Mouse (Mus musculus): ENCODE results near the gene Slc25a35. TPM values are rescaled to one million over a fixed set of nuclear protein-coding genes. Genes with fewer than 3 reads are reported as not detected.

Slc25a35 gene
- total and polyA plus RNA-seq, 3 experiments = 3.3 to 4.9 TPM; not detected in 1

GRCm38 (mm10) chr11:68953903-68954302 is 14.0 kb upstream of the Slc25a35 start:
- Histone ChIP-seq H3K9ac (ENCODE audit: control insufficient read depth, low read depth, low read length, poor library complexity, severe bottlenecking) (no peak overlapping the region), H3K4me3 (ENCODE audit: control insufficient read depth in 1 of 2, insufficient read depth in 1 of 2, low read depth in 2 of 2, low read length in 2 of 2) (no peak overlapping the region), H3K27ac (ENCODE audit: control insufficient read depth, low read depth, low read length) (no peak overlapping the region), H3K27me3 (ENCODE audit: control insufficient read depth in 1 of 2, insufficient read depth in 2 of 2, low read length in 2 of 2) (peaks cover 4 to 7% of the 10 kb centered on the region in 2 experiments), H3K9me3 (replicated peaks; ENCODE audit: insufficient read depth, low read length) (no peaks in the 10 kb centered on the region), H3K36me3 (ENCODE audit: control insufficient read depth in 1 of 2, insufficient read depth in 2 of 2, low read length in 2 of 2) (no peaks in the 10 kb centered on the region), H3K4me1 (ENCODE audit: control insufficient read depth in 1 of 2, insufficient read depth in 2 of 2, low read length in 2 of 2) (no peaks in the 10 kb centered on the region), H3K79me2 (ENCODE audit: control insufficient read depth, insufficient read depth, low read length, poor library complexity) (no peaks in the 10 kb centered on the region)
- no peak for DNase-seq (ENCODE audit: low read depth, low spot score)
- TF ChIP-seq JUND (IDR thresholded peaks at IDR 0.05; ENCODE audit: low read depth, low read length) (no peak), MYC (IDR thresholded peaks at IDR 0.05; ENCODE audit: low read depth, low read length) (no peak), RCOR1 (IDR thresholded peaks at IDR 0.05; ENCODE audit: low read depth, low read length) (no peak)

- no peaks in the 10 kb centered on the region for H3K9me3 ChIP-seq (replicated peaks; ENCODE audit: insufficient read depth, low read length)
- H3K9ac ChIP-seq (ENCODE audit: control insufficient read depth, low read depth, low read length, poor library complexity, severe bottlenecking) = no peak overlapping the region
- DNase-seq (ENCODE audit: low read depth, low spot score) = no peak
- H3K4me3 ChIP-seq (ENCODE audit: control insufficient read depth in 1 of 2, insufficient read depth in 1 of 2, low read depth in 2 of 2, low read length in 2 of 2) = no peak overlapping the region
- H3K4me1 ChIP-seq (ENCODE audit: control insufficient read depth in 1 of 2, insufficient read depth in 2 of 2, low read length in 2 of 2) = no peaks in the 10 kb centered on the region
- no peak for TF ChIP-seq MYC (IDR thresholded peaks at IDR 0.05; ENCODE audit: low read depth, low read length)
- no peak for TF ChIP-seq POLR2AphosphoS5 (IDR thresholded peaks at IDR 0.05; ENCODE audit: borderline replicate concordance, low read depth, low read length)
- no peak for TF ChIP-seq EP300 (IDR thresholded peaks at IDR 0.05; ENCODE audit: low read depth in 1 of 2, low read length in 2 of 2)
- TF ChIP-seq TBP (IDR thresholded peaks at IDR 0.05; ENCODE audit: low read depth, low read length) = no peak
- TF ChIP-seq TAL1 (IDR thresholded peaks at IDR 0.05; ENCODE audit: low read length) = no peak
- TF ChIP-seq GABPA (IDR thresholded peaks at IDR 0.05; ENCODE audit: low read depth, low read length) = no peak
- TF ChIP-seq SMC3 (IDR thresholded peaks at IDR 0.05; ENCODE audit: low read depth, low read length) = no peak
- H3K79me2 ChIP-seq (ENCODE audit: control insufficient read depth, insufficient read depth, low read length, poor library complexity) = no peaks in the 10 kb centered on the region
- peaks cover 4 to 6% of the 10 kb centered on the region in 2 experiments for H3K27me3 ChIP-seq (ENCODE audit: control insufficient read depth in 1 of 2, insufficient read depth in 2 of 2, low read length in 2 of 2)
- H3K27ac ChIP-seq (ENCODE audit: control insufficient read depth, low read depth, low read length) = no peak overlapping the region
- H3K36me3 ChIP-seq (ENCODE audit: control insufficient read depth in 1 of 2, insufficient read depth in 2 of 2, low read length in 2 of 2) = no peaks in the 10 kb centered on the region
Observed at GRCm38 (mm10) chr11:68954408-68954807, 13.5 kb upstream of the Slc25a35 start.

GRCm38 (mm10) chr11:68955473-68955872 is 12.5 kb upstream of the Slc25a35 start:
- H3K4me1 ChIP-seq (ENCODE audit: control insufficient read depth in 1 of 2, insufficient read depth in 2 of 2, low read length in 2 of 2) = no peaks in the 10 kb centered on the region
- H3K9ac ChIP-seq (ENCODE audit: control insufficient read depth, low read depth, low read length, poor library complexity, severe bottlenecking) = no peak overlapping the region
- peaks cover 4 to 6% of the 10 kb centered on the region in 2 experiments for H3K27me3 ChIP-seq (ENCODE audit: control insufficient read depth in 1 of 2, insufficient read depth in 2 of 2, low read length in 2 of 2)
- TF ChIP-seq POLR2AphosphoS5 (IDR thresholded peaks at IDR 0.05; ENCODE audit: borderline replicate concordance, low read depth, low read length) (peak; percentile 62; the same call in 1 of the 2 replicates), TBP (IDR thresholded peaks at IDR 0.05; ENCODE audit: low read depth, low read length) (no peak), MAX (IDR thresholded peaks at IDR 0.05; ENCODE audit: low read length) (no peak), HCFC1 (IDR thresholded peaks at IDR 0.05; ENCODE audit: low read depth, low read length) (no peak), CTCF (IDR thresholded peaks at IDR 0.05 in 2 of 3, conservative IDR thresholded peaks at IDR 0.05 in 1 of 3; ENCODE audit: control insufficient read depth in 1 of 3, insufficient read depth in 1 of 3, low read depth in 2 of 3, low read length in 3 of 3, poor library complexity in 1 of 3, severe bottlenecking in 1 of 3) (no peak), JUND (IDR thresholded peaks at IDR 0.05; ENCODE audit: low read depth, low read length) (no peak)
- no peak overlapping the region for H3K27ac ChIP-seq (ENCODE audit: control insufficient read depth, low read depth, low read length)
- H3K36me3 ChIP-seq (ENCODE audit: control insufficient read depth in 1 of 2, insufficient read depth in 2 of 2, low read length in 2 of 2) = no peaks in the 10 kb centered on the region
- no peaks in the 10 kb centered on the region for H3K9me3 ChIP-seq (replicated peaks; ENCODE audit: insufficient read depth, low read length)
- no peak overlapping the region for H3K4me3 ChIP-seq (ENCODE audit: control insufficient read depth in 1 of 2, insufficient read depth in 1 of 2, low read depth in 2 of 2, low read length in 2 of 2)
- DNase-seq (ENCODE audit: low read depth, low spot score) = no peak
- H3K79me2 ChIP-seq (ENCODE audit: control insufficient read depth, insufficient read depth, low read length, poor library complexity) = no peaks in the 10 kb centered on the region
